Mouse (Mus musculus) cerebellum, adult (tissue): ENCODE results near the gene Nkx6-1.

Source experiments
- ATAC-seq: cut with Nextera tagmentation; 2 replicates; pipeline ENCODE4 v1.9.2; 2017; ENCODE audit warnings: mild to moderate bottlenecking, moderate library complexity, mixed read lengths; ENCODE audit not compliant: insufficient number of reproducible peaks, low FRiP score, low TSS enrichment

Gene Nkx6-1

DNA sequence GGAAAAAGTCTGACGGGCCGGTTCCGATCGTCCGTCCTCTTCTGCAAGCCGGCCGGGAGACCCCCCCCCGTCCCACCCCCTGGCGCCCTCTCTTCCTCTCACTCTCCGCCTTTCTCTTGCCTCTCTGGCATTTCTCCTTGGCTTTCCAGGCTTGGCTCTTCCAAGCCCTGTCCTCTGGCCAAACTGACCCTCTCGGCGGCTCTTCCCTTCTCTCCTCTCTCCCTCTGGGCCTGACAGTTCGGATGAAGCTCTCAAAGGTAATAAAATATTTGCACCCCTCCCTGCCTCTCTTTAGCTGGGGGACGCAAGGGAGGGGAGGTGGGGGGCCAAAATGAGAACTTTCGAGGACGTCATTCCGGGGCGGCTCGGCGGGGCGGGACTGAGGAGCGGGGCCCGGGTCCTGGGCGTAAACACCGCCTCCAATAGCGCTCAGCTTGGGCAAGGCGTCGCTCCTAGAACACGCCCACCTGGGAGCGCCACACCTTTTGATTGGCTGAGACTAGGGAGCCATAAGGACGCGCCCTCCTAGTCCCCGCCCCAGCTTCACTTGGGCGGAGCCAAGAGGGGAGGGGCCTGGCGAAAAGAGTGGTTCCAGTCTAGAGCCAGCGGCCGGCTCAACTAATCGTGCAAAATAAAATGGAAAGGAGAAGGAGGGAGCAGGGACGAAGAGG lies at the start of gene Nkx6-1:
TSS of gene Nkx6-1 (minus strand) at position 52 of the 671 bp plus-strand sequence.
- no peak for ATAC-seq

DNA sequence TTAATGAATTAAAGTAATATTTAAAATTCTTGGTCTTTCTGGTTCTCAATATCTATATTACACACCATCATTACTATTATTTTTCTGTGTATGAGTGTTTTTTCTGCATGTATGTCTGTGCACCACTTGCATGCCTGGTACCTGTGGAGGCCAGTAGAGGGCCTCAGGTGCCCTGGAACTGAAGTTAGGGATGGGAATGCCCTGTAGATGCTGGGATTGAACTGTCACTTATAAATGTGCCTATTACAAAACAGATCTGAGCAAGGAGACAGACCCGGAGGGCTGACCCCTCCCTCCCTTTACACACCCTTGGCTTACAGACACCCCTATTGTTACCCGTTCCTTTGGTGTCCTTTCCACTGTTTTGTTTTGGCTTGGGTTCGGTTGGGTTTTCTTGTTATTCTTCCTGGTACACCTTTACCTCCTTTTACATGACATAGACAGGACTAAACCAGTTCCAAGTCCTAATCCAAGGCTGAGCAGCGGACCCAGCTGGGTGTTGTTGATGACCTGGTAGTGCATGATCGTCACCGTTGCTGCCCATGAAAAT lies 48.3 kb upstream of the Nkx6-1 start:
- ATAC-seq: no peak

DNA sequence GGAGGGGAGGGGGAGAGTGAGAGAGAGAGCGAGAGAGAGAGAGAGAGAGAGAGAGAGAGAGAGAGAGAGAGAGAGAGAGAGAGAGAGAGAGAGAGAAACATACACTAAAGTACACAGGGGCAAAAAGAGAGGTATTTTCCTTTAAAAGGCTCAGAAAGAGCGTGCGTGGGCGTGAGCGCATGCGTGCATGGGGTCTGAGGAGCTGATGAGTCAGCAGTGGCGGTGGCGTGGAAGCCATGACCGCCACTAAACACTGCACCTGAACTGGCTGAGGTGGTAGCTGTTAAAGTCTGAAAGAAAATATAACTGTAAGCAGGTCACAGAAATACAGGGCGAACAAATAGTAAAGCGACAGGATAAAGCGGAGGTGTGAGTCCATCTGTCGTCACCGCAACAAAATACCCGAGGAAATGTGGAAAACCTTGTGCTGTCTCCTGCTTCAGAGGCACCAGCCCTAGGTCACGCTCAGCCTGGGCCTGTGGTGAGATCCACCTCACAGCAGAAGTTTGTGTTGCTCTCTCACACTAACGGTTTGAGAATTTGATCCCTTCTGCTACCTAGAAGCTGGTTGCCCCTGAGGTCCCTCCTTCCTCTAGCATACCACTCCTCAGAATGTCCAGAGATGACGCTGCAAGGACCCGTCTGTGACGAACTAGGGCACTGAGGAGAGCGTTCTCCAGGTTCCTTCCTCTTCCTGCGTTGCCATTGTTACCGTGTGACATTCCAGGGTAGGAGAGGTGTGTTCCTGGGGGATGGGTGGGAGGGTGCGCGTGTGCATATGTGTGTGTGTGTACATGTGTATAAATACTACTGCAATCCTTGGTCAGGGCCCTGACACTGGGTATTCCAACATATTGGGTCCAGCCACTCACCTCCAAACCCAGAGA lies 38.8 kb upstream of the Nkx6-1 start:
- ATAC-seq: no peak

DNA sequence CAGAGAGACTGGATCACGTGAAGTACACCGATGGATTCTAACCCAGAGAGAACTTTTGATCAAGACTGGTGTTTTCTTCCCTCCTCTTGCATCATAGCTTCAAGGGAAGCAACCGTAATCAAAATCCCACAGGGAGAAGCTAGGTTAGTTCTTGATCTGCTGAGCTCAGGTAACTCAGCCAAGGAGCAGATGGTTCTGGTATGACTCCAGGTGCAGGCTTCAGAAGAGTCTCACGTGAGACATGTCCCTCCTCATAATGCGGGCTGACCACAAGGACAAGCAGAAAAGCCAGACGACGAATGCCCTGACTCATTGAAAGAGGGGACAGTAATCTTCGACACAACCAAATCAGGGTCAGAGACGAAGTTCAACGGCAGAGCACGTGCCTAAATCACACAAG lies 37.8 kb upstream of the Nkx6-1 start:
- no peak for ATAC-seq

DNA sequence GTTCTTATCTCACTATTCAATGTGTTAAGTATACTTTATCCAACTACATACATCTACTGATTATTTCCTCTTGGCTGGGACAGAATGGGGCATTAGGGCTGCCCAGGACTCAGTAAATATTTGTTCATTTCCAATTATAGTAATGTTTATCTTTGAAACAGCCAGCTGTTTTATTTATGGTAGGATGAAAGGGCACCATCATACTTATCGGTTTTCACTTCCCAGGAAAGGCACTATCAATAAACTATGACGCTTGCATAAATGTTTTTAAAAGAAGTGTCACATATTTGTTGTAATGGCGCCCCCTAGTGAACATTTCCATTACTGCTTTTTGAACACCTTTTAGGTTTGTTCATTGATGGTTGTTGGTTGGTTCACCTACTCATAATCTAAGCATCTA lies 35.8 kb upstream of the Nkx6-1 start:
- ATAC-seq: no peak

DNA sequence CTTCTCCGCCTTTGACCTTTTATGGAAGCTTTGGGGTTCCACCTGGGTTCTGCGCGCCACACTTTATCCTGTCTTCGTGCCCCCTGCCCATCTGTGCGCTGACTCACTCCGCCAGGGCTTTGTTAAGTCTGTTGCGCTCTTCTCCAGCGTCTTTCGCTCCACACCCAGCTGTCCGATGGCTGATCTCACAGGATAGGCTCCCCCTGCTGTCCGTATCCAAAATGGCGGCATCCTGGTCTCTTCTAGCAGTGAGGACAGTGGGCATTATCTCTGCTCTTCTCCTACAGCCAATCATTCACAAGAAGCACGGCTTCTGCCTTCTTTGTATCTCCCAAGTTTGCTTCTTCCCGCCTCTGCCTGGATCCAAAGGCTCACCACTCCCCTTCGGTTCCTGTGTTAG lies 23.8 kb upstream of the Nkx6-1 start:
- no peak for ATAC-seq

DNA sequence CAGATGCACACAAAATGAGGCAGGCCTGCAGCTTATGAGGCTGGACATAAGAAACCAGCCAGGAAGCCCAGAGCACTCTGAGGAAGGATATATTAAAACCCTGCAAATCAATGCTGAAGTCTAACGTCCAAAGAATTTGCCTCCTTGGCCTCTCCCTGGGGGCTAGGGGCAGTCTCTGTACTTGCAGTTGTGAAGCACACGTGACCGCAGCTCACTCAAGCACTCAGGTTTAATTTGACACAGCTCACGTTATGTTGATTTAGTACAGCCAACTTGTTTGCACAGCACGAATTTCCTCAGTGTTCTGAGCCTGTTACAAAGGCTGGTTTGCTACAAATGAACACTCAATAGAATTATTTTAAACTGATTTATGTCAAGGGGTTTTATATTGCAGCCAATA lies 18.5 kb upstream of the Nkx6-1 start:
- ATAC-seq: no peak

DNA sequence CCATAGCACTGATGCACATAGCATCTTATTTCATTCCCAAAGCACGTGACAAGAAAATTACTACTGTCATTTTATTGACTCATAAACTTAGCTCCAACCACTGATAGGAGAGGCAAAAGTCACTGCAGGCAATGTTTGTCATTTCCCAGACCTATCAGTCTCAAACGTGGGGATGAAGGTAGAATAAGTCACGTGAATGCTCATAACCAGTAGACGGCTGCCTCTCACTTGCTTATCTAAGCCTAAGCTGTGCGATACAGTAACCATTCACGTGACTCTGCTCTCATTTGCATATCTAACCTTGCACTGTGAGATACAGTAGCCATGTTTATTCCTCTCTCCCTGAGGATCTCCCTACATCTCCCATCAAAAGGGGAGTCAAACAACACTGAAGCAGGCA lies 15.5 kb upstream of the Nkx6-1 start:
- no peak for ATAC-seq

DNA sequence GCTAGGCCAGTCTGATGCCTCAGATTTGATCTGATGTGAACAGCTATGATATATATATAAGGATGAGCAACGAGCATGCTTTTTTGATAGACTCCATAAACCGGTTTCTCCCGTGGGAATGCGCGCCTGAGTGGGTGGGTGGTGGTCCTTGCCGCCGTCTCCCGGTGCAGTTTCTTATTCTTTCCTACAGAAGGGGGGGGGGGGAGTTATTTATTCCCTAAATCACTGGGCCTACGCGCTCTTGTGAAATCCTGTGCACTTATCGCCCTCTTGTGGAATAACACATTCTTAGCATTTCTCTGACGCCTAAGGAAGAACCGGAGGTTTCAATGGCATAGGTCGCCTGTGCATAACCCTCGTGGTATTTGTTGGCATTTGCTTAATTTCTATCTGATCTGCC lies 4.6 kb upstream of the Nkx6-1 start:
- no peak for ATAC-seq

DNA sequence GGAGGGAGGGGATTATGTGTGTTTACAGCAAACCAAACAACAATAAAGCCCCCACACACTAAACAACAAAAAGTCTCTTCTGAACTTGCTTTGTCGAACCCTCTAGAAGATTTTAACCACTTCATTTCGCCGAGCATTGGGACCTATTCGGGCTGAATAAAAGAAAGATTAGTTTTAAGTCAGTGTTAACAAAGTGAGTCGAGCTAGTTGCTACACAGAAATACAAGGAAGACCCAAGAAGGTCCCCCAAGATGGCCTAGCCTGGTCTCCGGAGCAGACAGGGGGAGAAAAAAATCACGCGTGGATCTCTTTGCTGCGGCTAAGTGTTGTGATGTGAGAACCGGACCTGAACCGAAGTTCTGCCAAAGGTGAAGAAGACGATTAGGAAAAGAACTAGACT lies 3.7 kb upstream of the Nkx6-1 start:
- no peak for ATAC-seq

DNA sequence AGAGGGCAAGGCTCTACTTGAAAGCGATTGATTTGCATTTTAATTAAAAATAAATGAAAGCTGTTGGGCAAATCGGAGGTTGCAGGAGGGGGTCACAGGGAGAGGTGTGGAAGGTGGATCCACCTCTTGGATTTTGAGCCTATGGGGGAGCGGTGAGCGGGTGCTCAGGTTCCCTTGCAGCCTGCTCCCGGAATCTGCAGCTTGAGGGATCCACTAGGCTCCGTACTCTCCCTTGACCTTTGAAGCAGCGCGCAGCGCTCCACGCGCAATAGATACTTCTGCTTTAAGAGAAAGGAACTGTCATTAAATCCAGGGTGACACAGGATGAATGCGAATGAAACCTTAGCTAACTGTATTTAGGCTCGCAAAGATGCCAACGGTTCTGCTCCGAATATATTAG lies 3.2 kb upstream of the Nkx6-1 start:
- no peak for ATAC-seq

DNA sequence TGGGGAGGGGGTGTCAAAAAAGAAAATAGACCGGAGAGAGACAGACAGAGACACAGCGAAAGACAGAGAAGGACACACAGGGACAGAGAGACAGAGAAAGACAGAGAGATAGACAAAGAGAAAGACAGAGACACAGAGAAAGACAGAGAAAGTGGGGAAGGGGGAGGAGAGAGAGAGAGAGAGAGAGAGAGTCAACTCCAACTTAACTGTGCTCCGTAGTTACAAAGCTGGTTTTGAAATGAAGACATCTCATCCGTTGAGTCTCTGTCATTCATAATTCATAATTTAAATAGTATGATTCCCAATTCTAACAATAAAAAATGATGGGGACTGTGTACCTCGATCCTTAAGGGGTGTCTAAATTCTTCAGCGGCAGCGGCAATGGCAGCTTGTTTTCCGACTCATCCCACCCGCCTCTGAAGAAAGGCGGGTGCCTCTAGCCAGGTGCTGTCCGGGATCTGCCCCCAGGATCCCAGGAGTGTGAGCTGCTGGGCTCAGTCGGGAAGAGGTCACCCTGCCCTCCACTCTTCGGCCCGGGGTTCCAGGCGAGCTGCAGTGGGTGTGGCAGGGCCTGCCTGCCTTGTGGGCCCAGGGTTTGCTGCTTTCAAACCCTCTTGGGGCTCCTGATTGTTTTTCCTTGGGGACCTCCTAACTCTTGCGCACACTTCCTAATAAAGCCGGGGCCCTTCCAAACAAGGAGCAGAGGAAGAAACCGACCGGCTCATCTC lies 2.6 kb upstream of the Nkx6-1 start:
- no peak for ATAC-seq

DNA sequence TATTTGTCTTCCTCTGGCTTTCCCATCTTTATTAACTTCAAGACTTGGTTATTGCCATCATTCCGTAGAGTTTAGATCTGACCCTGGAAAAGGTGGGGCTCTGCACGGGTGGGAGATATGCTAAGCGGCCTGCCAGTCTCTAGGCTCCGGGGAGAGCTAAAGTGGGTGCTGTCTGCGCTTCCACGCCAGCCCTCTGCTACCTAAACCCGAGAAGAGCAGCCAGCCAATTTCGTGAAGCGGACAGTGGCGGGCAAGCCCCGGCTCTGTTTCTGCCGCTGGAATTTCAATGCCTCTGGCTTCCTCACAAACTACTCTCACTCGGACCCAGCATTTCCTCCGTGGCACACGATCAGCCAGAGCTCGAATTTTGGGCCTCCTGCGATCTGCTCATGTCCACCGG lies 1.9 kb upstream of the Nkx6-1 start:
- no peak for ATAC-seq

DNA sequence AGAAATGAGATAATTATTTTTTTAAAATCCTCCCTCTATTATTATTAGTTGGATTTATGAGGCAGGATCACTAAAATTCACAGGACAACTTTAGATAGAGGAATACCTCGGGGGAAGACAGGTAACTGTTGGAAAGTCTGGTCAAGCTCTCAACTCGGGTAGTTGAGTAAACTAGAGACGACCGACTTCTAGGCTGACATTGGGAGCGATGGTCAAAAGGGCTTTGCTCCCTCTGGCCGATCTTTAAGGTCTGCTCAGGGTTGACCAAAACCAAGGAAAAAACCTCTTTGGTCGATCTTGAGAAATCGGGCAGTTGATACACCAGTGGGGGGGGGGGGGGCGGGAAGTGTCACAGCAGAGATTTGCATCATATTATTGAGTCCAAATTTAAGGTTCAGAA lies 1.3 kb upstream of the Nkx6-1 start:
- ATAC-seq: no peak

DNA sequence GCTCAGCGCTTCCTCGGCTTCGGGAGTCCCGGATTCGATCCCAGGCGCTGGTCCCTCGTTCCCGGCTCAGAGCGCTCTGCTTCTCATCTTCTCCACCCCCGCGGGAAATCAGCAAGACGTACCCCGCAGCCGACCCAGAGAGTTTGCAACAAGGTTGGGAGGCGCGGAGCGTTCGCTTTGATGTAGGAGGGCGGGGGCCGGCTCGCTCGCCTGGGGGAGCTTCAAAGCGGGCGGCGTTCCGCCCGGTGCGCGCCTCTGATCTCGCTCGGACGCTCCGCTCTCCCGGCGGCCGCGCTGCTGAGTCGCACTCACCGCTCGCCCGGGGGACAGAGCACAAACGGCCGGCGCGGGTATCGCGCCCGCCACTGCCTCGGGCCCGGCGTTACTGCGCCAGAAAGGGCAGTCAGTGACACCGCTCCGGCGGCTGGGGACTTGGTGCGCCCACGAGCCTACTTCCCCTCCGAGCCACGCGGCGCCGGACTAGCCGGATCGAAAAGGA lies 324 bp downstream of the Nkx6-1 start:
- no peak for ATAC-seq

DNA sequence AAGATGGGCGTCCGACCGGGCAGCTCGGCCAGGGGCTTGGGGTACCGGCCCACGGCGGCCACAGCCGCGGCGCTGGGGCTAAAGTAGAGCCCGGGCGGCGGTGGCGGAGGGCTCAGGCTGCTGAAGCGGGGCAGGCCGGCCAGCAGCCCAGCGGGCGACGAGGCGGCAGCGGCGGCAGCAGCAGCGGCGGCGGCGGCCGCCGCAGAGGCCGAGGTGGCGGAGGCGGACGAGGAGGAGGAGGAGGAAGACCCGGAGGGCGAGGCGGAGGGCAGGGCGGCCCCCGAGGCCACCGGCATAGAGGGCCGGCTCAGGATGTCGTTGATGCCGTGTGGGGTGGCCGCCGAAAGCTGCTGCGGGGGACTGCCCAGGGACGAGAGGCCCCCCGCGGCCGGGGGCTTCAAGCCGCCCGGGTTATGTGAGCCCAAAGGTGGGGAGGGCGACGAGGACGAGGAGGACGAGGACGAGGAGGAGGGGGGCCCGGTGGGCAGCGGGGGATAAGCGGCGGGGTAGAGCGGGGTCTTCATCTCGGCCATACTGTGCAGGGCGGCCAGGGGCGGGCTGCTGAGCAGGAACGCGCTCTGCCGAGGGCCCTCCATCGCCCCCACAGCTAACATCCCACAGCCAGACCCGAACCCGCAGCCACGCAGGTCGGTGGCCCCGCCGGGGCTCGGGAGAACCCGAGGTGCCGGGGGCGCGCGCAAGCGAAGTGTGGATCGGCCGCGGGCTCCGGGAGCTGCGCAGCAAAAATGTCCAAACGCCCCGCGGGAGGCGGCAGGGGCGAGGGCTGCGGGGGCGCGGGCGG lies 974 bp downstream of the Nkx6-1 start:
- no peak for ATAC-seq

DNA sequence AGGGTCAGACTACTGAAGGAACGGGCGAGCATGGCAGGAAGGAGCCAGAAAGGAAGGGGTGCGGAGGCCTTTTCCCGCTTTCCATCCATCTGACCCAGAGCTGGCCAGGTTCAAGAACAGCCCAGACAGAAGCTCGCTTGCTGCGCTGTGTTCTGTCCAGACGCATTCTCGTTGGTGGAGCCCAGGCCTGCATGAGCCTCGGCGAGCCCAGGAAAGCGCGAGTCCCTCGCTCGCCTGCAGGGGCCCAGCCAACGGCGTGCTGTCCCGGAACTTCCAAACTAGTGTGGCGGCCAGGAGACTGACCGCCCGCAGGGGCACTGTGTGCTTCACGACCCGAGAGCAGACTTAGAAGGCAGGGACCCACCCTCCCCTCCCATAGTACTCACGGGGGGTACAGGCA lies 1.6 kb downstream of the Nkx6-1 start:
- ATAC-seq: no peak

DNA sequence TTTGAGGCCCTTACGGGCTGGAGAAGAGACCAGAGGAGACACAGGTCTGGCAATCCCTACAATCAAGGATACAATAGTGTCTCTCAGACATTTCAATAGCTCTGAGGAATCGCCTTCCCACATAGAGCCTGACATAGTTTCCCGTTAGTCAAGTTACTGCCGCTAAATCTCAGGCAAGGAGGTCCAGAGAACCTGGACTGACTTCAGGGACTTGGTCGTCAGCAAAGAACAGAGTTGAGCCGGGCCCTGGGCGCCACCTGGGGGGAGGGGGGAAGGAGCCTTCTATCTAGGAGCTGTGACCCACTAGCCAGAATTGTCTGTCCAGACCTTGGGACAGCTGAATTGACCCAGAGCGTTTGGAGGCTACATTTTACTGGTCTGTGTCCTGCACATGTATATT lies 2.3 kb downstream of the Nkx6-1 start:
- no peak for ATAC-seq

DNA sequence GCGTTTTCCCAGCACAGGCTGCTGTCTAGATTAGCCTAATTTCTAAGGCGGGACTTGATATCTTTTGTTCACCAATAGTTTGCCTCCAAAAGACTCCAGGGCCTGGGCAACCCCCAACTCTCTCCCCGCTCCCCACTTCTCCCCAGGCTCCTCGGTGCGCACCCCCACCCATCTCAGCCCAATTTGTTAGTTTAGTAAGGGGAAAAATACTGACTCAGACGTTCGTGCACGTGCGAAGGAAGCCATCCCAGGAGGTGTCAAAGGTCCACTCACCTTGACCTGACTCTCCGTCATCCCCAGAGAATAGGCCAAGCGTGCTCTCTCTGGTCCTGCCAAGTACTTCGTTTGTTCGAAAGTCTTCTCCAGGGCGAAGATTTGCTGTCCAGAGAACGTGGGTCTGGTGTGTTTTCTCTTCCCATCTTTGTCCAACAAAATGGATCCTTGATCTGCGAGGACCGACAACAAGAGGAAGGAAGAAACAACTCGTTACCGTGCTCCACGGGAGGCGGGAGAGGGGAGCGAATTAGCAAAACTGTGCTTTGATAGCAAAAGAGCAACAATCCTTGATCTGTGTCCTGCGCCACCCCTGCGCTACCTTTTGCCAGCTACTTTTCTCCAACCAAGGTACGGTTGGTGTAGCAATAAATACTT lies 3.1 kb downstream of the Nkx6-1 start:
- no peak for ATAC-seq

DNA sequence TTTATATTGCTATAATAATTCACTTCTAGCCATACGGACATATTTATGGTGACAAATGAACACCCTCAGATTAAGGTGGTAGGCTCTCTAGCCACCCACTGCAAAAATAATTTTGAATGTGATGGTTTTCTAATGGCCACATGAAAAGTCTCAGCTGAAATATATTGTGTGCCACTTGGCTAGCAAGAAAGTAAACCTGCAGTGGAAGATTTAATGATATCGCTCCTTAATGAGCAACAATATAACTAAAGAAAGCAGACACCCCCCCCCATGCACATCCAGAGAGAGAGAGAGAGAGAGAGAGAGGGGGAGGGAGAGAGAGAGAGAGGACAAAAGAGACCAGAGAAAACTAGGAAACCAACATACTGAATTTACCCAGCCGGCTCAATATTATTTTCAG lies 4.1 kb downstream of the Nkx6-1 start:
- no peak for ATAC-seq
